Mouse (Mus musculus) small intestine, adult 2 months (tissue): ENCODE results near the gene Mlph. TPM values are rescaled to one million over a fixed set of nuclear protein-coding genes. Genes with fewer than 3 reads are reported as not detected.

ENCODE experiments used
- H3K27ac ChIP-seq: fragments of 200-500 bp; 2 replicates; pipeline ENCODE4 v1.5.1; 2012; ENCODE audit warnings: low read depth, low read length, control low read depth, inconsistent platforms; ENCODE audit not compliant: insufficient read depth
- H3K27me3 ChIP-seq: fragments of 200-500 bp; 2 replicates; pipeline ENCODE4 v1.6.1; 2012; ENCODE audit warnings: mild to moderate bottlenecking, moderate library complexity, low read length, inconsistent platforms; ENCODE audit not compliant: control insufficient read depth, insufficient read depth
- H3K36me3 ChIP-seq: fragments of 200-500 bp; 2 replicates; pipeline ENCODE4 v1.6.1; 2012; ENCODE audit warnings: mild to moderate bottlenecking, low read length, control low read depth, inconsistent platforms; ENCODE audit not compliant: control insufficient read depth, insufficient read depth
- H3K4me1 ChIP-seq: fragments of 200-500 bp; 2 replicates; pipeline ENCODE4 v1.6.1; 2012; ENCODE audit warnings: low read length, inconsistent platforms, mixed read lengths; ENCODE audit not compliant: control insufficient read depth, insufficient read depth, insufficient read length
- H3K4me3 ChIP-seq: fragments of 200-500 bp; 2 replicates; pipeline ENCODE4 v1.5.1; 2012; ENCODE audit warnings: low read depth, mild to moderate bottlenecking, control low read depth, inconsistent platforms, low read length, moderate library complexity
- CTCF ChIP-seq: fragments of 200-500 bp; IDR thresholded peaks from 2 replicates; pipeline ENCODE4 v1.5.1; 2012; ENCODE audit warnings: low read depth, mild to moderate bottlenecking, control low read depth, inconsistent platforms, low read length, moderate library complexity, mixed read lengths; ENCODE audit not compliant: insufficient replicate concordance, insufficient read length; ENCODE audit errors: extremely low read depth
- POLR2A ChIP-seq: fragments of 200-500 bp; IDR thresholded peaks from 2 replicates; pipeline ENCODE4 v1.6.1; 2012; ENCODE audit warnings: low read depth, mild to moderate bottlenecking, control low read depth, inconsistent platforms, low read length, moderate library complexity
- WGBS: fragments of 180-500 bp; shearing (Covaris S2); methylation state at CpG from one replicate; pipeline ENCODE4 v1.1.7; 2018; 5-methylcytosine and 5-hydroxymethylcytosine counted together
- polyA plus RNA-seq: library from polyadenylated mRNA; depleted of rRNA; stranded (reverse); fragments of >200 nt; gene quantifications from 2 replicates; pipeline ENCODE4 v1.2.3, GENCODE M21; 2012

The Mlph gene
- polyA plus RNA-seq, 1 experiment = 17.6 TPM

GRCm38 (mm10) chr1:90901246-90901645, 13.6 kb upstream of the Mlph start:
- Histone ChIP-seq H3K27me3 (no peaks in the 10 kb centered on the region), H3K4me1 (0 out of 2 replicates have a peak, but pooled peaks cover 3% of the 10 kb centered on the region), H3K4me3 (no peak overlapping the region), H3K27ac (no peak overlapping the region), H3K36me3 (no peaks in the 10 kb centered on the region)
- TF ChIP-seq POLR2A = no peak
- TF ChIP-seq CTCF = no peak
- WGBS = 82% methylated on average over 4 of the region's 4 CpGs

DNA sequence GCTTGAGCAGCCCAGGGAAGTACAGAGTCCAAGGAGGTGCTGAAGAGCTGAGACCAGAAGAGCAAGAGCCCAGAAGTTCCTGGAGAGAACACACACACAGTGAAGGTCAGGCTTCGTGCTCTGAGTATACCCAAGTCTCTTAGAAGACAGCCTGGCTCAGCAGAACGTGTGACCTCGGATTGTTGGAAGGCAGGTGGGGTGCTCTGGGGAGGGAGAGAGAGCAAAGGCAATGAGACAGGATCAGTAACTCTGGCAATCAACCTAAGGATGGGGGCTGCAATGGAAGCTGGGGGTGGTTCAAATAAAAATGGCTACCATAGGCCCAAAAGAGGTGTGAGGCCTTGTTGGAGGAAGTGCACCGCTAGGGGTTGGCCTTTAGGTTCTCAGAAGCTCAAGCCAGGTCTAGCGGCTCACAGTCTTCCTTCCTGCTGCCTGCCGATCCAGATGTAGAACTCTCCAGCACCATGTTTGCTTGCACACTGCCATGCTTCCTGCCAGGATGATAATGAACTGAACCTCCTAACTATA, 13.1 kb upstream of the Mlph start:
- TF ChIP-seq POLR2A (no peak), CTCF (no peak)
- H3K4me3 ChIP-seq = no peak overlapping the region
- no peak overlapping the region for H3K27ac ChIP-seq
- 0 out of 2 replicates have a peak, but pooled peaks cover under 1% of the 10 kb centered on the region for H3K4me1 ChIP-seq
- no peaks in the 10 kb centered on the region for H3K27me3 ChIP-seq
- 75% methylated on average over 6 of the region's 6 CpGs for whole genome bisulfite sequencing
- H3K36me3 ChIP-seq = no peaks in the 10 kb centered on the region

GRCm38 (mm10) chr1:90902751-90903150, 12.1 kb upstream of the Mlph start:
- no peaks in the 10 kb centered on the region for H3K36me3 ChIP-seq
- H3K4me1 ChIP-seq = no peaks in the 10 kb centered on the region
- TF ChIP-seq CTCF = no peak
- no peak for TF ChIP-seq POLR2A
- H3K27ac ChIP-seq = no peak overlapping the region
- 57% methylated on average over 3 of the region's 3 CpGs for WGBS
- H3K27me3 ChIP-seq = no peaks in the 10 kb centered on the region
- no peak overlapping the region for H3K4me3 ChIP-seq

DNA sequence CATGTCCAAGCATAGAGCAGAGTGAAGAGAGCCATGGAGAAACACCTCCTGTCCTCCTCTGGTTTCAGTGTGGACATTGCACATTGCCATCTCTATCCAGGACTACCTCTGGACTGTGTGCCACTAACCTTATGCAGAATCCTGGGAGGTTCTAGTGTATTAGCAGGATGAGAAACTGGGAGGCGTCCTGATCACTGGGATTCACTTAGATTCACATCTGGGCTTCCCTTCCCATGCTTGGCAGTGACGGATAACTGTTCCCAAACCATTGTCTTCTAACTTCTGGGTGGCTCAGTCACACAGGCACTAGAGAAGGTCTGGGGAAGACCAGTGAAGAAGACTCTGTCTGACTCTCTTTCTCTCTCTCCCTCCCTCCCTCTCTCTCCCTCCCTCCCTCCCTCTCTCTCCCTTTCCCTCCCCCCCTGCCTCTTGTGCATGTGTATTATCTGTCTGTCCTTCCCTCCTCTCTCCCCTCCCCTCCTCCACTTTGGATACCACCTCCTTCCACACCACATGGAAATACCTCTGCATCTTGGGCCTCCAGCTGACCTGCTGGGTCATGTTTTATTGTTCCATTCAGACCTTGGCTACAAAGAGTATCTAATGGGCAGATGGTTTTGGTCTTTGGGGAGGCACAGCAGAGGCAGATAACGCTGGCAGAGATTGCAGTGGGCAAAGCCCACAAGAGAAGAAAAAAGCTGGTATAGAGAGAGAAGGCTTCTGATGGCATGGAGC, 11.5 kb upstream of the Mlph start:
- no peaks in the 10 kb centered on the region for H3K27me3 ChIP-seq
- TF ChIP-seq CTCF (no peak), POLR2A (no peak)
- H3K4me1 ChIP-seq = no peaks in the 10 kb centered on the region
- no peak overlapping the region for H3K27ac ChIP-seq
- no peaks in the 10 kb centered on the region for H3K36me3 ChIP-seq
- WGBS = 37% methylated on average over 3 of the region's 3 CpGs
- H3K4me3 ChIP-seq = no peak overlapping the region

DNA sequence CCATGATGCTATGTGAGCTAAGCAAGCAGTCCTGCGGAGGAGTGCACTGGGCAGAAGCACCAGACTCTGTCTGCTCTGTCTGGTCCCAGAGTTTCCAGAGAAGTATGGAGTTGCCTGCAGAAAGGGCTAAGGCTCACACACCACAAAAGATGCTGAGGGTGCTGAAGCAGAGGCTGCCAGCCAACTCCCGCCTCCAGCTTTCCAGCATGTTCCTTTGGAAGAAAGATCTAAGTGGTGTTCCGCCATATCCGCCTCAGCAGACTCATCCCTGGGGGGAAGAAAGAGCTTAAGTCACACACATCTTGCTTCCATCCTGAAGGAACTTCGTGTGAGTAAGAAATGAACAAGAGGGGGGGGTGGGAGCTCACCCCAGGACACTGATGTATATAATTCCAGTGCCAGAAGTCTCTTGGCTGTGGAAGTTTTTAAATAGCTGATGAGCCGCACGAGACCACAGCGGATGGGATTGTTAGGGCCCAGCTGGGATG, 10.9 kb upstream of the Mlph start:
- TF ChIP-seq POLR2A (no peak), CTCF (no peak)
- Histone ChIP-seq H3K27me3 (no peaks in the 10 kb centered on the region), H3K27ac (no peak overlapping the region), H3K4me3 (no peak overlapping the region), H3K4me1 (no peaks in the 10 kb centered on the region), H3K36me3 (no peaks in the 10 kb centered on the region)
- WGBS = 59% methylated on average over 8 of the region's 8 CpGs

DNA sequence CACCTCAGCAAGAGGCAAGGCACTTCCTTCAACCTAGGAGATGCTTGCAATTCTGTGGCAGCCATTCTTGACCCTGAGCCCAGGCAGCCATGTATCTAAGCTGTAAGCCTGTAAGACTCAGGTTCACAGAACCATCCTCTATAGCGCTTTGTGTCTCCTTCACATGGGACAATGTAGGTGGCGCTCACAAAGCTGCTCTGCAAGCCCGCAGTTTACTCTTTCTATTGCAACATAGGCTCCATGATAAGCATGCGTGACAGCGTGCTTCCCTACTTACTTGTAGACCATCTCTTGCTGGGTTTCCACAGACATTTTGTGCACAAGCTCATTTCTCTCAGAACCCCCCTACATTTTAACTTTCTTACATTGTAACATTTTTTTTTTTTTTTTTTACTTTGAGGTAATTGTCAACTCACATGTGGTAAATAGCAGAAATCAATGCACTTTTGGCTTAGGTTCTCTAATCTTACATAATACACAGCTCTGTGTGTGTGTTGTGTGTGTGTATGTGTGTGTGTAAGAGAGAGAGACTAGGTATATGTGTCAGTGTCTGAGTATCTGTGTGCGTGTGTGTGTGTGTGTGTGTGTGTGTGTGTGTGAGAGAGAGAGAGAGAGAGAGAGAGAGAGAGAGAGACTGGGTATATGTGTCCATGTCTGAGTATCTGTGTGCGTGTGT, 10.0 kb upstream of the Mlph start:
- no peak overlapping the region for H3K27ac ChIP-seq
- 43% methylated on average over 7 of the region's 7 CpGs for WGBS
- no peaks in the 10 kb centered on the region for H3K36me3 ChIP-seq
- peaks cover 5% of the 10 kb centered on the region for H3K4me1 ChIP-seq
- H3K4me3 ChIP-seq = no peak overlapping the region
- TF ChIP-seq CTCF = no peak
- no peak for TF ChIP-seq POLR2A
- no peaks in the 10 kb centered on the region for H3K27me3 ChIP-seq

GRCm38 (mm10) chr1:90906357-90906756, 8.5 kb upstream of the Mlph start:
- TF ChIP-seq CTCF = peak; percentile 90; the same call in 1 of the 2 replicates
- no peak for TF ChIP-seq POLR2A
- Histone ChIP-seq H3K27me3 (no peaks in the 10 kb centered on the region), H3K4me1 (peaks cover 16% of the 10 kb centered on the region), H3K27ac (no peak overlapping the region), H3K4me3 (no peak overlapping the region), H3K36me3 (no peaks in the 10 kb centered on the region)
- 7% methylated on average over 2 of the region's 2 CpGs for WGBS
